Mouse (Mus musculus) hindbrain, postnatal 0 days (tissue): Measurements from ENCODE around the gene Lman1l. TPM values are rescaled to one million over a fixed set of nuclear protein-coding genes. Genes with fewer than 3 reads are reported as not detected.

Source experiments
- ATAC-seq: fragments of 200-750 bp; cut with Nextera tagmentation; 2 replicates; pipeline ENCODE4 v1.8.0; 2017; ENCODE audit warnings: mild to moderate bottlenecking, moderate TSS enrichment, moderate library complexity
- DNase-seq: peaks from one replicate; pipeline ENCODE4 v3.0.0-alpha.2; 2015; ENCODE audit warnings: low spot score
- H3K27ac ChIP-seq: fragments of 300-500 bp; sonication (generic); 2 replicates; pipeline ENCODE4 v1.5.1; 2014; ENCODE audit warnings: mild to moderate bottlenecking
- H3K27me3 ChIP-seq: fragments of 300-500 bp; sonication (generic); 2 replicates; pipeline ENCODE4 v1.6.1; 2014; ENCODE audit warnings: low read length, mixed read lengths; ENCODE audit not compliant: insufficient read depth
- H3K36me3 ChIP-seq: fragments of 300-500 bp; sonication (generic); 2 replicates; pipeline ENCODE4 v1.6.1; 2014; ENCODE audit warnings: low read length, mixed read lengths; ENCODE audit not compliant: insufficient read depth
- H3K4me1 ChIP-seq: fragments of 300-500 bp; sonication (generic); 2 replicates; pipeline ENCODE4 v1.6.1; 2014; ENCODE audit warnings: antibody characterized with exemption, low read length, mixed read lengths; ENCODE audit not compliant: insufficient read depth
- H3K4me2 ChIP-seq: fragments of 300-500 bp; sonication (generic); 2 replicates; pipeline ENCODE4 v1.6.1; 2014; ENCODE audit warnings: low read depth, mild to moderate bottlenecking, low read length, moderate library complexity, mixed read lengths
- H3K4me3 ChIP-seq: fragments of 300-500 bp; sonication (generic); 2 replicates; pipeline ENCODE4 v1.5.1; 2014; ENCODE audit warnings: low read length
- H3K9ac ChIP-seq: fragments of 300-500 bp; sonication (generic); replicated peaks from 2 replicates; pipeline ENCODE4 v1.6.1; 2014; ENCODE audit warnings: mild to moderate bottlenecking, low read length, moderate library complexity, mixed read lengths
- H3K9me3 ChIP-seq: fragments of 300-500 bp; sonication (generic); 2 replicates; pipeline ENCODE4 v1.6.1; 2016; ENCODE audit warnings: low read length, mixed read lengths
- CTCF ChIP-seq: IDR thresholded peaks from 2 replicates; pipeline ENCODE4 v1.5.1; 2016; ENCODE audit warnings: antibody characterized with exemption, control low read depth, low read depth
- WGBS: fragments of 180-500 bp; shearing (Covaris S2); extraction: QIAGEN DNeasy Blood & Tissue Kit; methylation state at CpG from one replicate; pipeline ENCODE4 v1.1.7; 2014; 5-methylcytosine and 5-hydroxymethylcytosine counted together
- polyA plus RNA-seq: library from polyadenylated mRNA; unstranded; fragments of >200 nt; fragmentation: Nextera tagmentation; extraction: Ambion mirVana; gene quantifications from 2 replicates; pipeline ENCODE4 v1.2.1, GENCODE M21; 2015
- total RNA-seq: library from RNA; depleted of rRNA; stranded (reverse); fragments of >200 nt; gene quantifications from 2 replicates; pipeline ENCODE4 v1.2.3, GENCODE M21; 2014; rRNA removed

Gene Lman1l
- not detected in 2 replicates for total RNA-seq
- not detected in 2 replicates for polyA plus RNA-seq

DNA sequence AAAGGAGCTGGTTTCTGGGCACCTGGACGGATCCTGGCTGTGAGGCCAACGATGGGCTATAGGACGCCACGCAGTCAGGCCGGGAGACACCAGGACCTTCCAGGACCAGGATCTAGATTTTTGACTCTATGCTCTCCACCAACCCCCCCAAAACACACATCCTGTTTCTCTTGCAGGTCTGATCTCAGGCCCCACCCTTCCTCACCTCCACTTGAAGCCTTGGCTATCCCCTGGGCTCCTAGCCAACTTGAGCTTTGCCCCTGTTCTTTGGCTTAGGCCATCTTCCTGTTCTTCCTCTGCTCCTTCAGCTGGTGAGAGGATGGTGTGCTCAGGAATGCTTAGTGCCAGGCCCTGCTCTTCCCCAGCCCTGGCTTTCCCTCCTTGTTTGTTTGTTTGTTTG, at the start of gene Lman1l:
TSS of gene Lman1l (minus strand) at position 101 of the 400 bp plus-strand sequence.
- H3K4me3 ChIP-seq: no peak within 1 kb of the TSS
- H3K36me3 ChIP-seq: peaks cover 10% of the 10 kb centered on the region; the same call in 1 of the 2 replicates
- ATAC-seq (no peak), DNase-seq (no peak)
- H3K9me3 ChIP-seq: no peaks in the 10 kb centered on the region
- no peak for TF ChIP-seq CTCF
- H3K9ac ChIP-seq: no peak within 1 kb of the TSS
- WGBS: 90% methylated on average over 5 of the region's 5 CpGs
- H3K4me1 ChIP-seq: no peaks in the 10 kb centered on the region
- H3K27ac ChIP-seq: no peak within 1 kb of the TSS
- no peak within 1 kb of the TSS for H3K4me2 ChIP-seq
- H3K27me3 ChIP-seq: no peaks in the 10 kb centered on the region

DNA sequence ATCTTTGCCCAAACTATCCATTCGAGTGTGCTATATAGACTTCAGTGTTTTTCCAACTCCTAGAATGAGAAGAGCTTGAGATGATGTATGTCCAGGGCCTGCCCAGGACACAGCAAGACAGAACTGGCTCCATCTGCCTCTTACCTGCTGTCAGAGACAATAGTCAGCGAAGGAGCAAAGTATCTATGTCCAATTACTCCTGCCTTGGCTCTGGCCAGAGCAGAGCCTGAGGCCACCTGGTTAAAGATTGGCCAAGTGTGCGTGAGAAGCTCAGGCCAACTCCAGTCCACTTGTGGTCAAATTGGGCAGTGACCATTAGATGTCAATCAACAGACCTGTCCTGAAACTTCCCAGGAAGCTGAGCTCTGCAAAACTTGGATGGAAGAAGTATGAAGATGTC, 49.0 kb upstream of the Lman1l start:
- no peak overlapping the region for H3K9ac ChIP-seq
- H3K9me3 ChIP-seq: no peaks in the 10 kb centered on the region
- H3K36me3 ChIP-seq: no peaks in the 10 kb centered on the region
- no peak overlapping the region for H3K4me3 ChIP-seq
- no peaks in the 10 kb centered on the region for H3K4me1 ChIP-seq
- H3K4me2 ChIP-seq: no peak overlapping the region
- no peak for DNase-seq
- ATAC-seq: no peak
- H3K27ac ChIP-seq: no peak overlapping the region
- WGBS: 78% methylated on average over 3 of the region's 3 CpGs
- no peaks in the 10 kb centered on the region for H3K27me3 ChIP-seq
- no peak for TF ChIP-seq CTCF

DNA sequence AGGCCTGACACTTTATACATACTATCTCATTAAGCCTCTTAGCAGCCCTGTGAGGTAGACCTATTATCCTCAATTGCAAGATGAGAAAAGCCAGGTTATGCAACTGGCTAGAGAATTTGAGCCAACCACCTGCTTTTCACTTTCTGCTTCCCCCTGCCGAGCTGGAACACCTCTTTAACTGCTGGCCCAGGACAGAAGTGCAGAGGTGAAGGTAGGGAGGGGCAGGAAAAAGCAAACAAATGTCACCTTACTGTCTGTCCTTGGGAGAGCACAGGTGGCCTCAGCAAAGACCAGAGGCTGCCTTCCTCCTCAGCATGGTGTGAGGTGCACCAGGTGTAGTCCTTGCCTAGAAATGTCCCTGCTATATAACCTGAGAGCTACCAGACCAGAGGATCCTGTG, 47.7 kb upstream of the Lman1l start:
- DNase-seq (no peak), ATAC-seq (no peak)
- Histone ChIP-seq H3K9ac (no peak overlapping the region), H3K36me3 (no peaks in the 10 kb centered on the region), H3K9me3 (no peaks in the 10 kb centered on the region), H3K27ac (no peak overlapping the region), H3K4me3 (no peak overlapping the region), H3K4me2 (no peak overlapping the region), H3K27me3 (no peaks in the 10 kb centered on the region), H3K4me1 (no peaks in the 10 kb centered on the region)
- TF ChIP-seq CTCF: no peak
- 54% methylated on average over 1 of the region's 1 CpGs for WGBS

DNA sequence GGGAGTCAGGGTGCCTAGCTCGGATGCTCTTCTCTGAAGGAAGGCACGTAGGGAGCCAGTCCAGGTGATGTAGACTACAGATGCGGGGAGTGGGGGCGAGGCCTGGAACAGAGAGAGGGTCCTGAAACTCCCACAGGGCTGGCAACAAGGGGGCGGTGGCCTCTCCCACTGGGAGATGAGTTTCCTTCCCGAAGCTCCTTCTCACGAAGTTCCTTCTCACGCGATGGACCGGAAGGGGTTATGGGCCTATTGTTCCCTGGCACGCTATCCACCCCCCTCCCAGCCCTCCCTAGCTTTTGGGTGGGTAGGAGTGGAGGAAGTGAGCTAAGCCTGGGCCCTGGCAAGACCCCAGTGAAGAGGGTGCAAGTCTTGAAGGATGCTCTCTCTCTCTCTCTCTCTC, 47.2 kb upstream of the Lman1l start:
- no peak overlapping the region for H3K27ac ChIP-seq
- no peaks in the 10 kb centered on the region for H3K4me1 ChIP-seq
- H3K27me3 ChIP-seq: no peaks in the 10 kb centered on the region
- no peak overlapping the region for H3K4me3 ChIP-seq
- TF ChIP-seq CTCF: no peak
- H3K4me2 ChIP-seq: no peak overlapping the region
- no peaks in the 10 kb centered on the region for H3K36me3 ChIP-seq
- ATAC-seq: no peak
- DNase-seq: no peak
- H3K9me3 ChIP-seq: no peaks in the 10 kb centered on the region
- 61% methylated on average over 11 of the region's 11 CpGs for WGBS
- H3K9ac ChIP-seq: no peak overlapping the region

DNA sequence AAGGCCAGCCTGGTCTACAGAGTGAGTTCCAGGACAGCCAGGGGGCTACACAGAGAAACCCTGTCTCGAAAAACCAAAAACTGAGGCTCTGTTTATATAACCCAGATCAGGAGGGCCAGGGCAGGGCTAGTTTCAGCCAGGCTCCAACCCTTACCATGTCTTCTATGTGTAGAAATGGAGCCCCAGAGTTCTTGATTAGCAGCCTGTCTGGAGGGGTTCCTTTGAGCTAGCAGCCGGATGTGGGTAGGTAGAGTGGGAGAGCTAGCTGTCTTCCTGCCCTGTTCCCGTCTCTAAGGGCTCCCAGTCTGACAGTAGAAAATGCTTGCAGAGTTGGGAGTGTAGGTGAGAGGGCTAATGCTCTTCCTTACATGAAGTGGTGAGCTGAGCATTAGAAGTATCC, 46.6 kb upstream of the Lman1l start:
- WGBS: 77% methylated on average over 3 of the region's 3 CpGs
- no peak for DNase-seq
- no peak overlapping the region for H3K4me3 ChIP-seq

DNA sequence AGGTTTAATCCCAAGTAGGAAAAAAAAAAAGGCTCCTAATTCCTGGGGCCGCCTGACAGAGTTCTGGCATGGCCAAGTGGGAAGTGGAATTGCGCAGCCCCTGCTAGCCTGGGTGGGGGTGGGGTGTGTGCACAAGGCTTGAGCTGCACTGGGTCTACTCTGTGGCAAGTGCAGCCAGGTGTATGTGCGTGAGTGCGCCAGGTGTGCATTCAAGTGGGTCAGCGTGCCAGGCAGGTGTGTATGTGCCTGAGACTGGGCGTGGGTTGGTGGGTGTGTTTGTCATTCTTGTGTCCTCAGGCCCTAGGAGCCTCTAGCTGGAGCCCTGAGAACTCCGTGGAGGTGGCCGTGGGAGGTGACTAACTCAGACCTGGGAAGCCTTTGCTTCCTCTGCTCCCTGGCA, 46.0 kb upstream of the Lman1l start:
- ATAC-seq (no peak), DNase-seq (no peak)
- no peak overlapping the region for H3K4me3 ChIP-seq
- no peaks in the 10 kb centered on the region for H3K4me1 ChIP-seq
- WGBS: 87% methylated on average over 8 of the region's 8 CpGs
- no peak overlapping the region for H3K4me2 ChIP-seq
- H3K27me3 ChIP-seq: no peaks in the 10 kb centered on the region
- H3K9me3 ChIP-seq: no peaks in the 10 kb centered on the region
- H3K27ac ChIP-seq: no peak overlapping the region
- no peak for TF ChIP-seq CTCF
- no peak overlapping the region for H3K9ac ChIP-seq
- no peaks in the 10 kb centered on the region for H3K36me3 ChIP-seq

More for the DNA sequence above, 46.6 kb upstream of the Lman1l start:
- H3K9me3 ChIP-seq: no peaks in the 10 kb centered on the region
- no peak overlapping the region for H3K4me2 ChIP-seq
- H3K9ac ChIP-seq: no peak overlapping the region
- no peak overlapping the region for H3K27ac ChIP-seq
- no peaks in the 10 kb centered on the region for H3K27me3 ChIP-seq
- H3K36me3 ChIP-seq: no peaks in the 10 kb centered on the region
- ATAC-seq: no peak
- no peak for TF ChIP-seq CTCF
- no peaks in the 10 kb centered on the region for H3K4me1 ChIP-seq

DNA sequence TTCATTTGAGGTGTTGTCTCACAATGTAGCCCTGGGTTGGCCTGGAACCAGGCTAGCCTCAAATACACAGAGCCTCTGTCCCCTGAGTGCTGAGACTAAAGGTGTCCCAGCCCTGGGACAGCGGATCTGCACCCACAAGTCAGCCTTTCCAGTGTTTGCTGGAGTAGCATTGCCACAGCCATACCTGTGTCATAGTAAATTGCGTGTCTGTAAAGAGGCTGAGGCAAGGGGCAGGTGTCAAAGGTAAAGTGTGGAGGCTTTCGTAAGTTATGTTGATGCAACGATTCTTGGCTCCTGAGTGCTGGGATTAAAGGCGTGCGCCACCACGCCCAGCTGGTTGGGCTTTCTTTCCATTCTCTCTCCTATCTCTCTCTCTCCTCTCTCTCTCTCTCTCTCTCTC, 44.0 kb upstream of the Lman1l start:
- Histone ChIP-seq H3K4me2 (no peak overlapping the region), H3K9me3 (no peaks in the 10 kb centered on the region)
- ATAC-seq: no peak

More for the DNA sequence above, 44.0 kb upstream of the Lman1l start:
- no peak overlapping the region for H3K27ac ChIP-seq
- H3K4me1 ChIP-seq: no peaks in the 10 kb centered on the region
- 59% methylated on average over 7 of the region's 7 CpGs for WGBS
- H3K9ac ChIP-seq: no peak overlapping the region
- no peak for DNase-seq
- no peaks in the 10 kb centered on the region for H3K36me3 ChIP-seq
- H3K4me3 ChIP-seq: no peak overlapping the region
- no peak for TF ChIP-seq CTCF
- no peaks in the 10 kb centered on the region for H3K27me3 ChIP-seq
